Mouse (Mus musculus) spleen, adult 2 months (tissue): ENCODE measurements around the gene Fbxl21.

Experiments used
- CTCF ChIP-seq: fragments of 200-500 bp; IDR thresholded peaks from 2 replicates; pipeline ENCODE4 v1.5.1; 2011; ENCODE audit warnings: mild to moderate bottlenecking, inconsistent platforms; ENCODE audit not compliant: insufficient read depth, insufficient read length, insufficient replicate concordance; ENCODE audit errors: extremely low read depth
- POLR2A ChIP-seq: fragments of 200-500 bp; IDR thresholded peaks from 2 replicates; pipeline ENCODE4 v1.6.1; 2011; ENCODE audit warnings: low read depth, low read length, inconsistent platforms

DNA sequence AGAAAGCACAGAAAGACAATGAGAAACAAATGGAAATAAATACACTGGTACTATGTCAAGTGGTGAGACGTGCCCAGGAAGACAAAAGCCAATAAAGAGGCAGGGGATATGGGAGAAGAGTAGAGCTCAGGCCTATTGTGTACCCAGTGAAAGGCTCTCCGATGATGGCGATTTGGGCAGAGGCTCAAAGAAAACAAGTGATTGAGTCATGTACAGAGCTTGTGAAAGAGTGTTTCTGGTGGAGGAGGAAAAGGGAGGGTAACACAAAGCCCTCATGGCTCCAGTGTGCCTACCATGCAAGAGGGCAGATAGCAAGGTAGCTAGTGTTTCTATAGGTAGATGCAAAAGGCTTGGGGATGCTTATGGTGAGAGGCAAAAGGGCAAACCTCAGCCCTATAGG is 27.8 kb upstream of the Fbxl21 start:
- TF ChIP-seq POLR2A (no peak), CTCF (no peak)
